Mouse (Mus musculus): ENCODE measurements around the gene Gm32742.
A peak's percentile ranks its signal among the peaks of the same experiment; 100 is the strongest.

Gm32742 gene

DNA sequence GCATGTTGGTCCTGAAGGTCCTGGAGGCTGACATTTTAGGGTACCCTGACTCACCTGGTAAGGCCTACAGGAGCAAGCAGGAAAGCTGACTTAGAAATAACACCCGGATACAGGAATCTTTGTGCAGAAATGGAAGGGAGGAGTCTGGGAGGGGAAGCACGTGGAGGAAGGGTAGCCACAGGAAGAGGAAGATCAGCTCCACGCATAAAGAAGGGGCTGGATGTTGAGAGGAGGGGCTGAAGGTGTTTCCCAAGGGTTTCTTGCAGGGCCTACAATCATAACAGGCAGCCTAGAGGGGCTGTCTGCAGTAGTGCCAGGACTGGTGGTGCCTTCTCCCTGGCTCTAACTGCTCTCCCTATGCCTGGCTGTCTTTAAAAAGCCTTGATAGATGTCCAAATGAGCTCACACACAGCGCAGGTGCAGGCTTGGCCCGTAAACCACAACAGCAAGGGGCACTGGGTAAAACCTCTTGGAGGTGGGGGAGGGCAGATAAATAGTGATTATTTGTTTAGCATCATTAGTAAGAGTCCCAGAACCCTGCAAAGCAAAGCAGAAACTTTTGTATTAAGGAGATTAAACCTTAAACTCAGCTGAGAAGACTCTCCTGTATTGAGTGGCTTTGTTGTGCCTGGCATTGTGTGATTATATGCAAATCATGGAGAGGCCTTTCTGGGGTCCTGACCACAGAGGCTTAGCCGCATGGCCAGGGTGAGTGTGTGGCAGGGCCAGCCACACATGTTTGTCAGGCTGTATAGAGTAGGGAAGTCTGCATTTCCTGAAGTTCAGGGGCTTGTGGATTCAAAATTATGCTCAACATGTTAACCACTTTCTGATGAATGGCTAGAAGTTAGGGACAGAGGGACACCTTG lies at the start of gene Gm32742:
Gene Gm32742, minus strand, starts transcription at position 206 of the 869 bp plus-strand sequence.
- DNase-seq: no peak

DNA sequence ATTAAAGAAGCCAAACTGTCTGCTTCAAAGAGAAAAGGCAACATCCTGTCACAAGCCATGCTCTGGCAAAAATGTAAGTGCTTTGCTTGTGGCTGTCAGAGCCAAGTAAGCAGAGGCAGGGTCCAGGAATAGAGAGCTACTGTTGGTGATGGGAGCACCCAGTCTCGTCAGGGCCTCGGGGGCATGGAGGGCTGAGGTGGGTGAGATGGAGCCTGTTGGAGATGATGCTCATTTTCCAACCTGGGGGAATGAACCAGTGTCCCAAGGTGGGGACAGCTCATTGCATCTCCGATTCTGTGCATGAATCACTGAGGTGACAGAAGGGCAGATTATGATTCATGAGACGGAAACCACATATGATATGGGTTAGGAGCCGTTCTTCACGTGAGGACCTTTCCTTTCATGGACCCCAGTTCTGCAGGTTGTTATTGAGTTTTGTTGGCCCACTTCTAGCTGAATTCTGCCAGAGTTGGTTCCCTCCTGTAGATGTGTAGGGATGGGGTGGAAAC lies 48.5 kb upstream of the Gm32742 start:
- DNase-seq: no peak

DNA sequence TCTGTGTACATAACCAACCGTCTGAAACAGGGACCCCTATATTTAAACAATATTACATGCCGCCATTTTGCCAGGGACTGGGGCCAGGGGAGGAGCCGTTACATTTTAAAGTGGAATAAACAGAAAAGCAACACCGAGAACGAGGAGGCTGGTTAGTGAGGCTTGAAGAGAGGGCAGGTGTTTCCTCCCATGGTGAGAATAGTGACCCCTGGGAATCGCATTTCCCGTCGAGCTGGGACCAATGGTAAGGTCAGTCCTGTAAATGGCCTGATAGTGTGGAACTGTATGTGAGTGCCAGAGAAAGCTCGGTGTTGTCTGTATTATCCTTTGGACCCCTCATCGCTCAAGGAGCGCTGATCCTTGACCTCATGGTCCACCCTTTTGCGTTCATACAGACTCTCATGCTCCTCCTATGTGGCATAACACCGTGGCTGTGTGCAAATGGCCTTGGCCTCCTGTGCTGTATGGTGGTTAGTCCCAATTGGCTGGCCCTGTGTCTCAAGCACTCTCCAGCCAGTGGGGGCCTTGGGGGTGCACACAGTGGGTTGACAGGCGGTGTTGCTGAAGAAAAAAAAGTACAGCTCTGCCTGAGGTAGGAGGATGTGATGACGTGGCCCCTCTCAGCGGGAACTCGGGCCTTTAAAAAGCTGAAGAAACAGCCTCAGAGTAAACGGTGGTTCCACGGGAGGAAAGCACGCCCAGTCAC lies 47.9 kb upstream of the Gm32742 start, which contains the start of gene Pou2af1:
Gene Pou2af1, plus strand, starts transcription at position 686 of the 706 bp plus-strand sequence.
- DNase-seq: peak; percentile 77

DNA sequence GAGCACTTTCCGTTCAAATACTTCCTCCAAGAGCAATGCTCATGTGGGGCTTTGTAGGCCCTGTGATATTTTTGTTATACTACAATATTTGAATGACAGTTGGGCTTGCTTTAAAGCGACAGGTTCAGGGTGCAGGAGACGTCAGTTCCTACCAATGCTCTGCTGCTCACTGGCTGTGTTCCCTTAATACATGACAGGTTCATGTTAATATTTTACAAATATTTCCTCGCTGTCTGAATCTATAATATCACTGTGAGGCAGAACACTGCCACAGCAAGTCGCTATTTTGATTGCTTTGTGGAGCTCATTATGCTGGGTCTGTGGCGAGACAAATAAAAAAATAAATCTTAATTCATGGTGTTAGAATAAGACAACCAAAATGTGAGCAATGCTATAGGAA lies 45.9 kb upstream of the Gm32742 start:
- no peak for DNase-seq

DNA sequence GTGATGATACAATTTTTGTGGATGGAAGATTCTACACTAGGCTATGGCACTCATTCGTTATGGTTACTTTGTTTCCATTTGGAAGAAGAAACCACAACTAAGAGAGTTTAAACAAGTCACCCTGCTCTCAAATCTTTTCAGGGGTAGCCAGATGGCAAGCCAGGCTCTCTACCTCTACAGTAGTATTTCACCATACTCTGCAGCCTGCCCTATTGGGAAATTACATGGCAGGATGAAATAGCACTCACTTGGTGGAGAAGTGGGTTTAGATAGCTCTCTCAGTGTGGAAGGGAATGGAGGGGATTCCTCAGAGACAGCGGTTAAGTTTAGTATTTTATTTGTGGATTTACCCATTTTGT lies 43.6 kb upstream of the Gm32742 start:
- DNase-seq: no peak

DNA sequence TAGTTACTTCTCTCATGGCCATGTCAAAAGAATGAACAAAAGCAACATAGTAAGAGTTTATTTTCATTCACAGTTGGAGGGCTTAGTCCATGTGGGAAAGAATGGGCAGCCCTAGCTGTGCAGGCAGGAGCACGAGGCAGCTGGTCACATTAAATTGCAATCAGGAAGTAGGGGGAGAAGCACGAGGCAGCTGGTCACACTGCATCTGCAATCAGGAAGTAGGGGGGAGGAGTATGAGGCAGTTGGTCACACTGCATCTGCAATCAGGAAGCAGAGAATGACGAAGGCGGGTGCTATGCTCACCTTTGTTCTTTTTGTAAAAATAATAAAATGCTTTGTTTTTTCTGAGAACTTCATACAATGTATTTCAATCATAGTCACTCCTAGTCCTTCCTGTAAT lies 29.5 kb upstream of the Gm32742 start:
- no peak for DNase-seq

DNA sequence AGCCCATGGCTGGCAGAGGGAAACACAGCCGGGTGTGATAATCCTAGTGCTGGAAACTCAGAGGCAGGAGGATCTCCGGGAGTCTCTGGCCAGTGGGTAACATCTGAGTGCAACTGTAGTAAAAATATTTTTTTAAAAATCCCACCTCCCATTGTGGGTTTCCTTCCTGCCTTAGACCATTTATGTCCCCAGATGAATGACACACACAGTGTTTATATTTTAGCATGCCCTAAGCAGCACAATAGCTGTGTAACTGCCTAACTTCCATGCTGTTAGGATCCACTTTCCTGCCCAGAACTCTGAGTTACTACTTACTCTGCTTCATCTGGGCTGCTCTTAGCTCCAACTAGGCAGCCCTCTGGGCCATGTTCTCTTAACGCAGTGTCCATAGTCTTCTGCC lies 25.3 kb upstream of the Gm32742 start:
- DNase-seq: no peak

DNA sequence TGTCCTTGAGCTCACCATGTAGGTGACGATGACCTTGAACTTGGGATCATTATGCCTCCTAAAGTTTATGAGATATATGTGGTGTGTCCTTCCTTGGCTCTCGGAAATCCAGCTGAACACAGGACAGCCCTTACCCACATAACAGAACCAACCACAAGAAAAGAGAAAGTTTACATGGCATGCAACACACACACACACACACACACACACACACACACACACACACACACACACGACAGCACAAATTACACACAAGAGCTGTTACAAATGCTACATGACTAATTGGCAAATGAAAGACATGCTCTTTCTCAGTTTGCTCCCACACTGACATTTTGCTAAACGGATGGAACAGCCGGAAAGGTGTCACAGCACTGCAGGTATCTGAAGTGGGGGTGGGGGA lies 20.6 kb upstream of the Gm32742 start:
- peak; percentile 30 for DNase-seq

DNA sequence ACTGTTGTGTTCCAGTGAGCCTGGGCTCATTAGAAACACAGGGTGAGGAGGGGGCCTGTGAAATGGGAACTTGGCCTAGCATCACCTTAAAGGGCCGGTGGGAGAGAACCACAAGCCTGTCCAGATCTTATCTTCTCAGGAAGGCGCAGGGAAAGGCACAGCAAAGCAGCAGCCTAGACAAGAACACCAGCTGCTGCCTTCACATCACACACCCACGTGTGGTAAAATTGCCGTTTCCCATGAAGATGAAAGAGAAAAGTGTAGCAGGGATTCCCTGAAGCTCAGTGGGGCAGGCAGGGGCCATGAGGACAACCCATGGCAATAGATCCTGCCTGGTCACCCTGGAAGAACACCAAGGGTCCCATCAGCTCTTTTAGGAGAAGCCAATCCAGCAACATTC lies 20.1 kb upstream of the Gm32742 start:
- DNase-seq: peak; percentile 47

DNA sequence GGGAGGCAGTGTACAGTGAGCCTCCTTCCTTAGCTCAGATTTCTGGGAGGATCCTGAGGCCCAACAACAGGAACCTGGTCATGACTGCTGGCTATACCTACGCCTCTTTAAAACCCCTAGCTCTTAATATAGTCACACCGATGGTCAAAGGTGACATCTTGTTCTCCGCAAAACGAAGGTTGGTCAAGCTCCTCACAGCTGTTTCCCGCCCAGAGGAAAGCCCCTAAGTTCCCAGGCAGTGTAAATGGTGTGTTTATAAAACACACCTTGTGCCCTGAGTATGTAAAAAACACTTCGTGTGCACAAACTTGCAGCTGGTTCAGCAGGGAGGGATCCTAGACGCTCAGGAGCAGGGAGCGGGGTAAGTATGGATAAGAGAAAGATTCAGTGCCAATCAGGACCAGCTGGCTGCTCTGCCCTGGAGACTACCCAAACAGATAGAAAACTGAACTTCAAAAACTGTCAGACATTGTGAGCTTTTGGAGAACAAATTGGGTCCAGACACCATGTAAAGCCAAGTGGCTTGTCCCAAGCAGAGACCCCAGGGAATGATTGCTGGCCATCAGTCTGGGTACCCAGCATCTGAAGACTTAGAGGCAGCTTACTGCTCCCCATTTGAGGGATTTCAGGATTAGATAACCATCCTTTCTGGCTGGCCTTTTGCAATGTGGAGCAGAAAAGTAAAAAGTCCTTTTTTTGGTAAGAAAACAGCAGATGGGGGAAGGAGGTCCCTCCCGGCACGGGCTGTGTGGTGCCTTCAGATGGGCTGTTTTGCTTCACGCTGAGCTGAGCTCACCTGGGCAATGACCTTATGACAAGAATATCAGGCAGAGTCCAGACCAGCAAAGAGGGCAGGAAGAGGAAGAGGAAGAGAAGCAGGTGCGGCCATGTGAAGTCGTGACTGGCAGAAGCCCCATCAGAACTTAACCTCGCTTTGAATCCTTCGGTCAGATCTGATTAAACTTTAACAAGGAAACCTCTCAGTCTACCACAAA lies 17.7 kb upstream of the Gm32742 start:
- DNase-seq: no peak

DNA sequence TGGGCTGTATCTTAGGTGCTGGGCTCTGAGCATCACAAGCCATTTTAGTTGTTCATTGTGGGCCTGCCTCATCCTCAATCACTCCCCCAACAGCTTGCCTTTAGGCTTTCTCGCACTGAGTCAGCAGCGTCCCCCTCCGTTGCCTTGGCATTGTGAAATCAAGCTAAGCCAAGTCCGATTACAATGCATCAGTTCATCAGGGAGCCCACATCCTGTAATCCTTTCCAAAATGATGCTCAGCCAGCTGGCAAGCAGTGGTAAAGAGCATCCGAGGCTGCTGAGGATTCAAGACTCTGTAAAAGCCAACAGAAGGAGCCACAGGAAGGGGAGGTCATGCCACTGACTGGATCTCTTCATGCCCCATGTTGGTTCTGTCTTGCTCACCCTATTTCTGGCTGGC lies 15.3 kb upstream of the Gm32742 start:
- DNase-seq: no peak

DNA sequence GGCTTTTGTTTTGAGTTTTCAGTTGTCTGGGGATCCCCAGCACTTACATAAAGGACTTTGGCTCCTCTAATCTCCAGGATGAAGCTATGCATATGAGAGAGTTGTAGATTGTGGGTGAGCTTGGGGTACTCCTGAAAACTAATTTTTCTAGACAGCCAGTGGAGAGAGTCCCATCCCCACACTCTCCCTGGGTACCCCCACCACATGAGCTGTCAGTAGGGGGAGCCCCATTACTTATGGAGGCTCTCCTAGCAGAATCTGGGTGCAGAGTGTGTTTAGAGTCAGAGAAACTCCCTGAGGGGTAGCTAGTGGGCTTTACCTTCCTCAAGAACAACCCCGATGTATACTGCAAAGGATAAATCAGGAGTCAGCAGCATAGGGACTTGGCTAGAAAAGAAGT lies 13.0 kb upstream of the Gm32742 start:
- peak; percentile 59 for DNase-seq

DNA sequence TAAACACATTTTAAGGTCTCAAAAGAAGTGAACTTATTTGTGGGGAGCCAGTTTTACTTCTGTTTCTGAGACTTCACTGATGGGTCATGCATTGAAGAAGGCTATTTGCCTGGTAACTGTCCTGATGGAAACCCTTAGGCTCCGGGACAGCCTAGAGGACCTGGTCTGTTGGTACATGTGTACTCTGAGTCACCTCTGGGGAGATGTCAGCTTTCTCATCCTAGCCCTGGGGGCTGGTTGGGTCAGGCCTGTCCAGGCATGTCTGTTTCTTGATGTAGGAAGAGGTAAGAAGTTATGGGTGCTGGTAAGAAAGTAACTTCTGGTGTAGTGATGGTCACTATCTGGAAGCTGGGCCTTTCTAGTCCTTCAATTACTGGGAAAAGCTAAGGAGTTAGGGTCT lies 10.4 kb upstream of the Gm32742 start:
- no peak for DNase-seq

DNA sequence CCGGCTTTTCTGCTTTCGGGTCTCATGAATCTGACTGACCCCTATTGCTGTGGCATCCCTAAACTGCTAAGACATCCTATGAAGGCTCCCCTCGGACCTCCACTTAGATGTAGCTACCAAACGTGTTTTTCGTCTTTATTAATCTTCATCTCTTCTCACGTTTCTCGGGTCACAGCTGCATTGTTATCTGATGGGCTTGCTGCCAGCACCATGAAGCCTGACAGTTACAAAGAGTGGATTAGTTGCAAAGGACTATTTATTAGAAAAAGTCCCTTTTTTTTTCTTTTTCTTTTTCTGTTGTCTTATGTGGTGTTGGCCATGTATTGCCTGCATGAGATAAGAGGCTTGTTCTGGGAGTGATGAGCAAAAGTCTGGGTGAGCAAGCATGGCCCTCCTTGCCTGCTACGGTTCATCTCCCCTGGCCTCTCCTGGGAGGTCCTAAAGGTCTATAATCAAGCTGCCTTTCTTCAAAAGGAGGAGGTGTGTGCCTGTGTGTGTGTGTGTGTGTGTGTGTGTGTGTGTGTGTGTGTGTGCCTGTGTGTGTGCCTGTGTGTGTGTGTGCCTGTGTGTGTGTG lies 9.7 kb upstream of the Gm32742 start:
- DNase-seq: no peak

DNA sequence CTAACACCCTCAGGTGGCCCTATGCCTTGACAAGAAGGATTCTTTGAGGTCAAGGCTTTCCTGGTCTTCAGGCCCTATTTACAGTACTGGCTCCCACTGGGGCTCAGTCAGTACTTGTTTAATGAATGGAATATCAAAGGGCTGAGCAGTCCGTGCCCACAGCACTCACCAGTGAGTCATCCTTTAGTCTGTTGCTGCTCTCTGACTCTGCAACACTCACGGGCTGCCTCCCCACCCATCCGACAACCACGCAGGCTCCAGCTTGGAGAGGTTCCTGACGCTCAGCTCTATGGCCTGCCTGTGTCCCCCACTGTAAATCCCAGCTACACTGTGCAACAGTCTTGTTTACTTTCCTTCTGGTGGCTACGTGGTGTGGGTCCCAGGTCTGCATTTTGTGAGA lies 5.0 kb upstream of the Gm32742 start:
- DNase-seq: no peak

DNA sequence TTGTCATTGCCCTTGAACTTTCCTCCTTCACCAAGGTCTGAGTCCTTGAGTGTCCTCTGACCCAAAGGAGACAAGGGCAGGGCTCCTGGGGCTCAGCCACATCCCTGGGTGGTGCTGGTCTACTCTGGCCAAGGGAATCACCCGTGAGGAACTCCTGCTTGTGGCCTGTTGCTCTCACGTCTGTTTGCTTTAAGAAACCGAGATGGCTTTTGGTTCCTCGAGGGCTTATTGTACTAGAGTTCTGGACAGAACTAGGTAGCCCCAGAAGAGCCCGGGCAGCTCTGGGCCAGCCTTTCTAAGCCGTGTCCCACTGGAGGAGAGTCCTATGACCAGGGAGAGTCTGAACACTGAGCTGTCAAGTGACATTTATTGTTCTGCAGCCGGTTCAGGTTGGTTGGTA lies 3.8 kb upstream of the Gm32742 start:
- DNase-seq: no peak

DNA sequence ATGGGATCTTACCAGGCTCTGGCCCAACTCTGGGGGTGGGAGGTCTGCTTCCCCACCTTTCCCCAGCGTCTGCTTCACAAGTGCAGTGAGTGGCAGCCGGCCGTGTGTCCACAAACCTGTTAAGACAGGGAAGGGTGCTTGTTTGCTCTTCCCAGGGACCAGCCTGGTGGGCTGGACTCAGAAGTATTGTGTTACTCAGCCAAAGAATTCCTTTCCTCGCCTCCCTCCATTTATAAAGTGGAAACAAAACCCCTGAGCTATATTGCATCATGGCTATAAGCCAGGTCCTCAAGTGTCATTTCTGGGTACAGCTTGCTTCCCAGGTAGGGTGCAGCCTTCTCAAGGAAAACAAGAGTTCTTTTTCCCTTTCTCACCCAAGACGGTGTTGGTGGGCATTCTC lies 3.4 kb upstream of the Gm32742 start:
- DNase-seq: no peak

DNA sequence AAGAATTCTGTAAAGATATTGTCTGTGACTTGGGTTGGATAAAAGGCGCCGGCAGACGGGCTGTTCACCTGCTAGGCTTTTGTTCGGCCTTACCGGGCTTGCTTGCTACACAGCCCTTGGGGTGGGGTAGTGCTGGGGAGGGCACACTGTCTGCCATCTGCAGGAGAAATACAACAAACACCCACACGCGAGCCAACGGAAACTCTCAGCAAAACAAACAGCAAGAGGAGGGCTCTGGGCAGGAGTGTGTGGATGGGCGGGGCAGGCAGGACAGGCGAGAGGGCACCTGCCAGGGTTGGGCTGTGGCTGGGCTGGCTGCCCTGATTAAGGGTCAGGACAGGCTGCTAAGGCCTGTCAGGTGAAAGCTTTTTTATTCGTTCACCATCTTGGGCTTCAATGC lies 2.6 kb upstream of the Gm32742 start:
- peak; percentile 63 for DNase-seq

DNA sequence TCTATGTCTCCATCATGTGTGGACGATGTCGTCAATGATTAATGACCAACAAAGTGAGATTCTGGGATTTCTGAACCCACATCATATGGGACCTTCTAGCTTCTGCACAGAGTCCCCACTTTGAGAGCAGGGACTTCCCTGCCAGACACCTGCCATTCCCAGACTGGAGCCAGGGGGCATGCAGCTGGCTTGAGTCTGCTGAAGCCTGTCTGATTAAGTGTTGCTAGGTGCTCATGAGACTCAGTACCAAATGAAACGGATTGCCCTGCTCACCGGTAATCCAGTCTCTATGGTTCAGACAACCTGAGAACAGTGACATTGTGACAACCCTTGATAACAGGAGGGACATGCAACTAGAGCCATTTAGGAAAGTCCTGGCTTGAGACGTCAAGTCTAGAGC lies 1.3 kb downstream of the Gm32742 start:
- DNase-seq: no peak

DNA sequence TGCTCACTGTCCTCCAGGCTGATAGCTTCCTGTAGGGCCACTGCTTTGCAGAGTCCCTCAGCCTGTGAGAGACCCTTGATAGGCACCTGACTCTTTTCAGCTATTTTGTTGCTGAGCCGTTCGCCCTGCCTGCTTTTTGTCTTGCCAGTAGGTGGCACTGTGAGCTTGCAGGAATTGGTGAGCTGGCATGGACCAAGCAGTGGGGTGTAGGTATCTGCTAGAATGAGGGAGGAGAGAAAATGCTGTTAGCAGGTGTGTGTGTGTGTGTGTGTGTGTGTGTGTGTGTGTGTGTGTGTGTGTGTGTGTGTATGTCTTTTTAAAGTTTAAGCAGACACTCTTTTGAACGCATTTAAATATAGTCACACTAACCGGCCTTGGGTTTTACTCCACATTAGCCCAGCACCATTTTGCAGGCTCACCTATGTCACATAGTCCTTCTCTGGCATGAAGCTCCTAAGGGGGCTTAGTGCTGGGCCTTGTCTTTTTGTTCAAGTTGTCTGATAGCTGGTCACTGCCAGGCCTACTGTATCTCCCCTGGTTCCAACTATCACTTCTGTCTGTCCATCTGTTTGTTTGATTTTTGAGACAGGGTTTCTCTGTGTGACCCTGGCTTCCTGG lies 3.4 kb downstream of the Gm32742 start:
- peak; percentile 83 for DNase-seq

DNA sequence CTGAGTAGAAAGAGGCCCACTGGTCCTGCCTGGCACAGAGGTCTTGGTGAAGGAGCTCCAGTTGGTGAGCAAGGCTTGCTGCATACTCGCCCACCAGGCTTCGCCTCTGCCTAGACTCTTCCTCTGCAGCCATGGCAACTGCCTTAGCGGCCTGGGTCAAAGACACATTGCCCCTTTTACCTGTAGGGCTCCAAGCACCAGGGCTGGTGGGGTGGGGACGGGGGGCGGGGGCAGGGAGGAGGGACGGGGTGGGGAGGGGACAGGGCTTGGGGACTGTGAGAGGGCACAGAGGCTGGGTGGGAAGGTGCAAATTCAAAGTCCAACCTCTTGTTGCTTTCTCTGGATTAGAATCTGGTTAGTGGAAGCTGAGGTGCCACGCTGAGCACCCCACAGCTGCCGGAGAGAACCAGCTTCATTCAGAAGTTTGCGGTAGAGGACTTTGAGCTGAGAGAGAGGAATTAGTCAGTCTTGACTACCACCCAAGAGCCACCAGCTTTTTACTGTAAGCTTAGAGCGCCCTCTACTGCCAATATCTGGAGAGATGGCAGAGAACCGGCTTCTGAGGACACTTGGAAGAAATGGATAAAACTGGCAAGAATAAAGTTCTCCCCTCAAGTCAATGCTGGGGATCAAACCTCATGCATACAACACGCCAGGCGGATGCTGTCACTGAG lies 13.1 kb downstream of the Gm32742 start:
- peak; percentile 60 for DNase-seq

DNA sequence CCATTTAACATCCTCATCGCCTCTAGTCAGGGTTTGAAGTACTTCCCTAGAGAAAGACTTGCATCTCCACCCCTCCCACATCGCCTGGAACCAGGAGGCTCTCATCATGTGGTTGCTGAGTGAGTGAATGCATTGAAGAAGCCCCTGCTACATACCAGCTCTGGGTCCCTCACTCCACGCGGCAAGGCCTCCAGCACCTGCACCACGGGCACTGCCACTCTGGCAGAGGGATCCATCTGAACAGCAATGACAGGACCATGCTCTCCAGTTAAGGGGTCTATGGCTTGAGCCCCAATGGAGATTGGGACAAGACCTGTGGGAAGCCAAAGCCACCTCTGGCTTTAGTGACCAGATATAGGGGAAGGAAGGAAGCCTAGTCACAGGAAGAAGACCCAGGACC lies 18.0 kb downstream of the Gm32742 start:
- no peak for DNase-seq
